Mouse (Mus musculus): ENCODE measurements around the gene Accs.

GRCm38 (mm10) chr2:93849505-93850089, at the start of gene Accs:
- peak; percentile 80 for TF ChIP-seq CTCF (IDR thresholded peaks at IDR 0.05; ENCODE audit: low read depth, low read length)
- no peak for TF ChIP-seq POLR2A (IDR thresholded peaks at IDR 0.05; ENCODE audit: extremely low read depth, insufficient read depth, low read length)
